Mouse (Mus musculus): ENCODE data around the gene Gm17655. TPM values are rescaled to one million over a fixed set of nuclear protein-coding genes. Genes with fewer than 3 reads are reported as not detected.
"Not testable (repeated sequence)": the region's sequence is repeated elsewhere in the genome, so short reads cannot be mapped to it uniquely, and the experiment has no call there.

Gene Gm17655
- 3.5 and 5.2 TPM in 2 replicates for polyA plus RNA-seq (2015; fragmentation: Nextera tagmentation; extraction: Ambion mirVana)

DNA sequence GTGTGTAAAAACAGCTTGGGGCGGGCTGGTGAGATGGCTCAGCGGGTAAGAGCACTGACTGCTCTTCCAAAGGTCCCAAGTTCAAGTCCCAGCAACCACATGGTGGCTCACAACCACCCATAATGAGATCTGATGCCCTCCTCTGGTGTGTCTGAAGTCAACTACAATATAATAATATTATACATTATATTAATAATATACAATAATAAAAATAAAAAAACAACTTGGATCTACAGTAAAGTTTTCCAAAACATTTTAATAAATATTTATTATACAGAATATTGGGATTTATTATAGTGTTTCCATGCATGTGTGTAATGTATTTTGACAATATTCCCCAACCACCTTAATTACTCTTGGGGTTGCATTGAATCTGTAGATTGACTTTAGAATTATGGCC, at the start of gene Gm17655:
Gene Gm17655 (minus strand): TSS at position 101 of the 400 bp plus-strand sequence.
- not testable (repeated sequence) for H3K27ac ChIP-seq (ENCODE audit: low read depth, low read length); H3K4me1 ChIP-seq (ENCODE audit: control insufficient read depth, insufficient read depth, low read depth, low read length); H3K4me3 ChIP-seq (ENCODE audit: low read length); H3K27me3 ChIP-seq (replicated peaks; ENCODE audit: control insufficient read depth, insufficient read depth, low read length); H3K36me3 ChIP-seq (ENCODE audit: control insufficient read depth, insufficient read depth, low read length); H3K4me2 ChIP-seq (ENCODE audit: low read length); ATAC-seq; H3K9ac ChIP-seq (ENCODE audit: low read depth, low read length)
- 100% methylated on average over 2 of the region's 2 CpGs for WGBS
- H3K9me3 ChIP-seq (ENCODE audit: control insufficient read depth, low read length): peaks cover 17% of the 10 kb centered on the region

DNA sequence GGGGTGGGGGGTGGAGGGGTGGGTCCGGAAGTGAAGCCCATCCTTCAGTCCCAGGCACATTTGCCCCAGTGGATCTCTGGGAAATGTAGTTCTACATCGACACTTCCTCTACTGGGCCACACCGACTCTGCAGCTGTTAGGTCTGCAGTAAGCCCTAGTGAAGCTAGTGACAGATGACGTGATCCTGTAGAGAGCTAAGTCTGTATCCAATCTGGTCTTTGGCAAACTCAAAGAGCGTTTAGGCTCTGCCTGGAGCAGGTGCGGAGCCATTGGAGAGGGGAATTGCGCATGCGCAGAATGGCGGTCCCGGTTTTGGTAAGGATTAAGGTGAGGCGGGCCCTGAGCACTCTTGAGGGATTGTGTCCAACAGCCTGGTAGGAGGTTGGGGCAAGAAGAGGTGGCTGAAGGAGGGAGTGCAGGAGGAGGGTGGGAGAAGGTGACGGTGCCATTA, 37.7 kb upstream of the Gm17655 start, which contains the start of gene Zfp605:
Gene Zfp605 (plus strand): TSS at position 102 of the 451 bp plus-strand sequence.
- peaks cover 13% of the 10 kb centered on the region for H3K4me1 ChIP-seq (ENCODE audit: control insufficient read depth, insufficient read depth, low read depth, low read length)
- H3K4me2 ChIP-seq (ENCODE audit: low read length): peak within 1 kb of the TSS; percentile 79
- peaks cover 31% of the 10 kb centered on the region for H3K36me3 ChIP-seq (ENCODE audit: control insufficient read depth, insufficient read depth, low read length)
- H3K9me3 ChIP-seq (ENCODE audit: control insufficient read depth, low read length): no peaks in the 10 kb centered on the region
- under 1% methylated on average over 12 of the region's 12 CpGs for WGBS
- H3K27ac ChIP-seq (ENCODE audit: low read depth, low read length): peak within 1 kb of the TSS; percentile 91
- peak; percentile 74 for ATAC-seq
- peak within 1 kb of the TSS; percentile 85 for H3K9ac ChIP-seq (ENCODE audit: low read depth, low read length)
- H3K27me3 ChIP-seq (replicated peaks; ENCODE audit: control insufficient read depth, insufficient read depth, low read length): no peaks in the 10 kb centered on the region
- peak within 1 kb of the TSS; percentile 73 for H3K4me3 ChIP-seq (ENCODE audit: low read length)

DNA sequence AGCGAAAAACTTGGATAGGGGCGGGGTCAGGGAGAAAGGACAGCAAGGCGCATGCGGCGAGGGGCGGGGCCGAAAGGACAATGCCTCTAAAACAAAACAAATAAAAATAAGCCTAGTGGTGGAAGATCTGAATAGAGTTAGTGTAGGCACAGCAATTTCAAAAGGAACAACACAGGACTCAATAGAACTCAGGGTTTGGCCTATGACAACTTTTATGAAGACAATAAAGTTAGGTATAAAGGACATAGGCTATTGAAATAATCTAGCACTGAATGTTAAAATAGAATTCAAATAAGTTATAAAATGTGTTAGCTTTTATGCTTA, 36.0 kb upstream of the Gm17655 start:
- Histone ChIP-seq H3K27me3 (replicated peaks; ENCODE audit: control insufficient read depth, insufficient read depth, low read length) (no peaks in the 10 kb centered on the region), H3K4me2 (ENCODE audit: low read length) (peak overlapping the region; percentile 94), H3K27ac (ENCODE audit: low read depth, low read length) (peak overlapping the region; percentile 98; the same call in 1 of the 2 replicates), H3K9me3 (ENCODE audit: control insufficient read depth, low read length) (no peaks in the 10 kb centered on the region; the same call in 1 of the 2 replicates), H3K4me1 (ENCODE audit: control insufficient read depth, insufficient read depth, low read depth, low read length) (peaks cover 13% of the 10 kb centered on the region), H3K9ac (ENCODE audit: low read depth, low read length) (no peak overlapping the region; the same call in 1 of the 2 replicates), H3K36me3 (ENCODE audit: control insufficient read depth, insufficient read depth, low read length) (peaks cover 37% of the 10 kb centered on the region), H3K4me3 (ENCODE audit: low read length) (peak overlapping the region; percentile 75)
- ATAC-seq: no peak
- under 1% methylated on average over 7 of the region's 7 CpGs for WGBS

DNA sequence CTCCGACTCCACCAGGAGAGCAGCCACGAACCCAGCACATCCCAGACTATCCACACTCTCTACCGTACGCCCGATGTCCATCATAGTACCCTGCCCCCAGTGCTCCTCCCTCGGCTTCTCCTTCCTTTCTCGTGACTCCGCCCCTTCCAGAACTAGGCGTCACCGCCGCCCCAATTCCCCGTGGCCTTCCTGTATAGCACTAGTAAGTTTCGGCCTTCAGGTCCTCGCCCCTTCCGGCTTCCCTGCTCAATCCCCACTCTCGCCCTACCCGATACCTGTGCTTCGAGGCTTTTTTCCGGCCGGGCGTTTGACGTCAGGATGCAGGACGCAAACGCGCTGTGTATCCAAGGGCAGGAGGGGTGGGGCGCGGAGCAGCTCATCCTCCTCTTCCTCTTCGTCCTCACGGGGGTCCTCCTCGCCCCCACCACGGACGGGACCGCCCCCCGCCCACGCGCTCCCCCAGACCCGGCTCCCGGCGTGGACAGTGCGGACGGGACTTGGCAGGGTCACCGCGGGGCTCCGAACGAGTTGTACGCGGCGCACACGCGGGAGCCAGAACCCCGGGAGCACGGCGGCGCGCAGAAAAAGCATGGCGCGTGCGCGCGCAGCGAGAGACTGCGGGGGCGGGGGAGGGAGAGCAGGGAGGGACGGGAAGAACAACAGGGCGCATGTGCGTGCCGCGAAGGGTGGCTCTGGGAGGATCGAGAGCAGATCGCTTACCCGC, 35.4 kb upstream of the Gm17655 start, which contains the start of gene Gtpbp6:
Gene Gtpbp6 (minus strand): TSS at position 617 of the 724 bp plus-strand sequence.
- Histone ChIP-seq H3K36me3 (ENCODE audit: control insufficient read depth, insufficient read depth, low read length) (peaks cover 32% of the 10 kb centered on the region), H3K27me3 (replicated peaks; ENCODE audit: control insufficient read depth, insufficient read depth, low read length) (no peaks in the 10 kb centered on the region), H3K27ac (ENCODE audit: low read depth, low read length) (peak within 1 kb of the TSS; percentile 98), H3K4me1 (ENCODE audit: control insufficient read depth, insufficient read depth, low read depth, low read length) (peaks cover 13% of the 10 kb centered on the region), H3K9me3 (ENCODE audit: control insufficient read depth, low read length) (no peaks in the 10 kb centered on the region; the same call in 1 of the 2 replicates), H3K4me3 (ENCODE audit: low read length) (peak within 1 kb of the TSS; percentile 75), H3K9ac (ENCODE audit: low read depth, low read length) (peak within 1 kb of the TSS; percentile 85), H3K4me2 (ENCODE audit: low read length) (peak within 1 kb of the TSS; percentile 94)
- peak; percentile 80 for ATAC-seq
- WGBS: under 1% methylated on average over 70 of the region's 71 CpGs

DNA sequence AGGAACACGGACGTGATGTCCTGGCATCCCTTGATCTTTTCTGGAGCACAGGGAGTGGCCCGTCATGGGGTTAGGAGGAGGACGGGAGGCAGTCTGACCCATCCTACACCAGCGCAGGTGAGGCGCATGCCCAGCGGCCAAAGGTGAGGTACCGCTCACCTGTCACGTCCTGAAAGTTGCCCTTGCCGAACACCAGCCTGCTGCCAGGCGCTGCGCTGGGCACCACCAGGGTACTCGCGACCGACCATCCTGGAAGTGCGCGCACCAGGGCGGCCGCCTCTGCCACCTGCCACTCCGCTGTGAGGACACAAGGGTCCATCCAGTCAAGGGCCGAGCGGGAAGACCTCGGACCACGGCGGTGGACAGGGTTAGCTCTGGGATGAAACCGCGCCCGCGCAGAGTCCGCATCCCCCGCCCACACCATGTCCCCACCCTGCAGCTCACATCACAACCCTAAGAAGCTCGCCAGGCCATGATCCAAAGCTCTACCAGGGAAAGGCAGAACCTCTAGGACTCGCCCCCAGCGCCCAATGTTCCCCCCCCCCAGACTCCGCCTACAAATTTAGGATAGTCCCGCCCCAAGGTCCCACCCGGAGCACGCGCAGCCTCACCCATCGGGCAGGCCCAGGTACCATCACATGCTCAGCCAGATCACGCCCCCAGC, 34.7 kb upstream of the Gm17655 start:
- WGBS: 16% methylated on average over 40 of the region's 41 CpGs
- H3K27me3 ChIP-seq (replicated peaks; ENCODE audit: control insufficient read depth, insufficient read depth, low read length): no peaks in the 10 kb centered on the region
- H3K4me1 ChIP-seq (ENCODE audit: control insufficient read depth, insufficient read depth, low read depth, low read length): peaks cover 14% of the 10 kb centered on the region
- peak overlapping the region; percentile 98 for H3K27ac ChIP-seq (ENCODE audit: low read depth, low read length)
- H3K9me3 ChIP-seq (ENCODE audit: control insufficient read depth, low read length): no peaks in the 10 kb centered on the region; the same call in 1 of the 2 replicates
- peaks cover 31% of the 10 kb centered on the region for H3K36me3 ChIP-seq (ENCODE audit: control insufficient read depth, insufficient read depth, low read length)
- peak overlapping the region; percentile 85 for H3K9ac ChIP-seq (ENCODE audit: low read depth, low read length)
- peak; percentile 21; the same call in 1 of the 2 replicates for ATAC-seq
- H3K4me3 ChIP-seq (ENCODE audit: low read length): peak overlapping the region; percentile 75
- peak overlapping the region; percentile 94 for H3K4me2 ChIP-seq (ENCODE audit: low read length)

- H3K27me3 ChIP-seq (replicated peaks; ENCODE audit: control insufficient read depth, insufficient read depth, low read length): no peaks in the 10 kb centered on the region
- peak overlapping the region; percentile 75 for H3K4me3 ChIP-seq (ENCODE audit: low read length)
- peaks cover 28% of the 10 kb centered on the region for H3K36me3 ChIP-seq (ENCODE audit: control insufficient read depth, insufficient read depth, low read length)
- WGBS: 95% methylated on average over 26 of the region's 26 CpGs
- H3K9ac ChIP-seq (ENCODE audit: low read depth, low read length): peak overlapping the region; percentile 85; the same call in 1 of the 2 replicates
- no peak for ATAC-seq
- no peaks in the 10 kb centered on the region; the same call in 1 of the 2 replicates for H3K9me3 ChIP-seq (ENCODE audit: control insufficient read depth, low read length)
- H3K4me1 ChIP-seq (ENCODE audit: control insufficient read depth, insufficient read depth, low read depth, low read length): peaks cover 21% of the 10 kb centered on the region
- H3K4me2 ChIP-seq (ENCODE audit: low read length): peak overlapping the region; percentile 94
- H3K27ac ChIP-seq (ENCODE audit: low read depth, low read length): no peak overlapping the region
Measured at GRCm38 (mm10) chr5:110106140-110106871, 34.0 kb upstream of the Gm17655 start.

DNA sequence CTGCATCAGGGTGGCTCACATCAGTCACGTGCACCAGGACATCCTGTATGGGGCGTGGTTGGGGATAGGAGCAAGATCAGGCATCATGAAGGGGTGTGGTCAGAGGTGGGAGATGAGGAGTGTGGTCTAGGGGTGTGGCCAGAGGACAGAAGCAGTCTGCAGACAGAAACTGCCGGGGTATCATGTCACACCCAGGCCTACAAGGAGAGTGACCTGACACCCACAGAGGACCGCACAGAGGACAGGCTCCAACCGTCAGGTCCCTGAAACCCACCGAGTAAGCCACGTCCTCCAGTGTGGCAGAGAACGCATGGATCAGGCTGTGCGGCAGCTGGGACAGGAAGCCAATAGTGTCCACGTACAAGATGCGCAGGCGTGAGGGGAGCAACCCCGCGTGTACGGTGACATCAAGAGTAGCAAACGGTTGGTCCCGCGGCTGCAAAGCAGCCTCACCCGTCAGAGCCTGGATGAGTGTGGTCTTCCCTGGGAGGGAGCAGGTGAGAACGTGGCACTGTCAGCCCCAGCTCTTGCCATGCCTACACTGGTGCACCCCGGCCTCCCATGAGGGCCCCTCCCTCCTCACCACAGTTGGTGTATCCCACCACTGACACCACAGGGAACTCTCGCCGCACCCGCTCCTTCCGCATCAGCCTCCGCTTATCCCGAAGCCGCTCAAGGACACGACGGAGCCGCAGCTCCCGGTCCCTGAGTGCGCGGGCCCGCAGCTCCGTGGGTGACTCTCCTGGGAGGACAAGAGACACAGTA, 32.5 kb upstream of the Gm17655 start:
- no peak overlapping the region for H3K4me2 ChIP-seq (ENCODE audit: low read length)
- WGBS: 96% methylated on average over 36 of the region's 36 CpGs
- no peaks in the 10 kb centered on the region for H3K27me3 ChIP-seq (replicated peaks; ENCODE audit: control insufficient read depth, insufficient read depth, low read length)
- H3K4me3 ChIP-seq (ENCODE audit: low read length): no peak overlapping the region
- ATAC-seq: no peak
- no peak overlapping the region for H3K27ac ChIP-seq (ENCODE audit: low read depth, low read length)
- H3K36me3 ChIP-seq (ENCODE audit: control insufficient read depth, insufficient read depth, low read length): peaks cover 28% of the 10 kb centered on the region
- H3K9ac ChIP-seq (ENCODE audit: low read depth, low read length): no peak overlapping the region
- H3K9me3 ChIP-seq (ENCODE audit: control insufficient read depth, low read length): no peaks in the 10 kb centered on the region; the same call in 1 of the 2 replicates
- H3K4me1 ChIP-seq (ENCODE audit: control insufficient read depth, insufficient read depth, low read depth, low read length): peaks cover 29% of the 10 kb centered on the region

GRCm38 (mm10) chr5:110103901-110104615, 31.7 kb upstream of the Gm17655 start:
- Histone ChIP-seq H3K36me3 (ENCODE audit: control insufficient read depth, insufficient read depth, low read length) (peaks cover 28% of the 10 kb centered on the region), H3K9me3 (ENCODE audit: control insufficient read depth, low read length) (no peaks in the 10 kb centered on the region; the same call in 1 of the 2 replicates), H3K27ac (ENCODE audit: low read depth, low read length) (no peak overlapping the region), H3K4me3 (ENCODE audit: low read length) (no peak overlapping the region), H3K9ac (ENCODE audit: low read depth, low read length) (no peak overlapping the region), H3K4me2 (ENCODE audit: low read length) (no peak overlapping the region), H3K4me1 (ENCODE audit: control insufficient read depth, insufficient read depth, low read depth, low read length) (peaks cover 29% of the 10 kb centered on the region), H3K27me3 (replicated peaks; ENCODE audit: control insufficient read depth, insufficient read depth, low read length) (no peaks in the 10 kb centered on the region)
- 94% methylated on average over 27 of the region's 27 CpGs for WGBS
- no peak for ATAC-seq

Data from hindbrain, embryonic 16.5 days (tissue).